In genomic region chr7:17058071-17058689, GRCm38 (mm10) we compare ENCODE assay signal across 8 mouse cellular contexts. TPM values are rescaled to one million over a fixed set of nuclear protein-coding genes. Genes with fewer than 3 reads are reported as not detected.
DNase-seq lines count a peak whose midpoint lies in the region; ATAC-seq lines count a peak whose summit lies in the region.

No protein-coding gene starts in this region.

- peaks cover 22% of the 10 kb centered on the region for H3K36me3 ChIP-seq in erythroblast, embryonic 14.5 days (ENCODE audit: control insufficient read depth)
- H3K36me3 ChIP-seq in embryonic facial prominence, embryonic 10.5 days (replicated peaks): peaks cover 10% of the 10 kb centered on the region; the same call in 1 of the 2 replicates
- H3K36me3 ChIP-seq in limb, embryonic 15.5 days: peaks cover 23% of the 10 kb centered on the region
- no peaks in the 10 kb centered on the region for H3K36me3 ChIP-seq in midbrain, embryonic 14.5 days (ENCODE audit: control insufficient read depth, insufficient read depth, low read length)
- H3K36me3 ChIP-seq in stomach, embryonic 14.5 days (ENCODE audit: control insufficient read depth, insufficient read depth, low read length): peaks cover 5% of the 10 kb centered on the region; the same call in 1 of the 2 replicates

- H3K9ac ChIP-seq in limb, embryonic 15.5 days: no peak overlapping the region; the same call in 1 of the 2 replicates
- H3K9ac ChIP-seq in midbrain, embryonic 14.5 days (replicated peaks; ENCODE audit: low read length): 0 out of 2 replicates have a peak overlapping the region, but pooled peaks have one; percentile 1
- no peak overlapping the region; the same call in 1 of the 2 replicates for H3K9ac ChIP-seq in stomach, embryonic 14.5 days (replicated peaks; ENCODE audit: low read depth, low read length)

- H3K4me1 ChIP-seq in erythroblast, embryonic 14.5 days (ENCODE audit: control insufficient read depth): peaks cover 98% of the 10 kb centered on the region
- H3K4me1 ChIP-seq in embryonic facial prominence, embryonic 10.5 days: peaks cover 71% of the 10 kb centered on the region
- H3K4me1 ChIP-seq in limb, embryonic 15.5 days: peaks cover 72% of the 10 kb centered on the region
- H3K4me1 ChIP-seq in midbrain, embryonic 14.5 days (ENCODE audit: control insufficient read depth, insufficient read depth, low read length): peaks cover 33% of the 10 kb centered on the region
- H3K4me1 ChIP-seq in stomach, embryonic 14.5 days (ENCODE audit: control insufficient read depth, insufficient read depth, low read length): peaks cover 50% of the 10 kb centered on the region

- peaks cover 5% of the 10 kb centered on the region for H3K9me3 ChIP-seq in erythroblast, embryonic 14.5 days (ENCODE audit: control insufficient read depth, low read length)
- peaks cover 2% of the 10 kb centered on the region; the same call in 1 of the 2 replicates for H3K9me3 ChIP-seq in embryonic facial prominence, embryonic 10.5 days
- H3K9me3 ChIP-seq in limb, embryonic 15.5 days: no peaks in the 10 kb centered on the region
- no peaks in the 10 kb centered on the region for H3K9me3 ChIP-seq in midbrain, embryonic 14.5 days (ENCODE audit: control insufficient read depth, low read length)
- no peaks in the 10 kb centered on the region for H3K9me3 ChIP-seq in stomach, embryonic 14.5 days (ENCODE audit: control insufficient read depth, low read depth, low read length)

- peak overlapping the region; percentile 84 for H3K27ac ChIP-seq in embryonic facial prominence, embryonic 10.5 days (replicated peaks)
- peak overlapping the region; percentile 95 for H3K27ac ChIP-seq in limb, embryonic 15.5 days
- H3K27ac ChIP-seq in midbrain, embryonic 14.5 days (replicated peaks; ENCODE audit: low read depth, low read length): peak overlapping the region; percentile 61
- peak overlapping the region; percentile 98 for H3K27ac ChIP-seq in stomach, embryonic 14.5 days (ENCODE audit: low read length)

- peaks cover 21% of the 10 kb centered on the region for H3K27me3 ChIP-seq in erythroblast, embryonic 14.5 days (ENCODE audit: control insufficient read depth)
- peaks cover 26% of the 10 kb centered on the region for H3K27me3 ChIP-seq in embryonic facial prominence, embryonic 10.5 days (replicated peaks; ENCODE audit: low read depth, poor library complexity, severe bottlenecking)
- H3K27me3 ChIP-seq in limb, embryonic 15.5 days: no peaks in the 10 kb centered on the region
- H3K27me3 ChIP-seq in midbrain, embryonic 14.5 days (ENCODE audit: control insufficient read depth, insufficient read depth, low read length): peaks cover 13% of the 10 kb centered on the region
- no peaks in the 10 kb centered on the region for H3K27me3 ChIP-seq in stomach, embryonic 14.5 days (ENCODE audit: control insufficient read depth, insufficient read depth, low read length)

- DNase-seq in embryonic facial prominence, embryonic 10.5 days (ENCODE audit: low spot score): peak; percentile 83
- DNase-seq in heart, adult 8-10 months (ENCODE audit: low spot score): peak; percentile 91
- peak; percentile 88 for DNase-seq in kidney, adult 18-20 months
- DNase-seq in midbrain, embryonic 14.5 days: peak; percentile 54

- peak overlapping the region; percentile 49 for H3K4me3 ChIP-seq in erythroblast, embryonic 14.5 days (replicated peaks)
- H3K4me3 ChIP-seq in embryonic facial prominence, embryonic 10.5 days: peak overlapping the region; percentile 45
- H3K4me3 ChIP-seq in limb, embryonic 15.5 days: peak overlapping the region; percentile 27
- no peak overlapping the region for H3K4me3 ChIP-seq in midbrain, embryonic 14.5 days (replicated peaks; ENCODE audit: low read depth, low read length)
- peak overlapping the region; percentile 16 for H3K4me3 ChIP-seq in stomach, embryonic 14.5 days (ENCODE audit: low read depth, low read length)

- H3K4me2 ChIP-seq in limb, embryonic 15.5 days: peak overlapping the region; percentile 66
- peak overlapping the region; percentile 3; the same call in 1 of the 2 replicates for H3K4me2 ChIP-seq in midbrain, embryonic 14.5 days (ENCODE audit: low read length)
- H3K4me2 ChIP-seq in stomach, embryonic 14.5 days (replicated peaks; ENCODE audit: low read depth, low read length): peak overlapping the region; percentile 80

- no peak for ATAC-seq in erythroblast, adult 5-6 weeks (replicated peaks; ENCODE audit: low FRiP score, poor library complexity, severe bottlenecking)
- peak; percentile 80 for ATAC-seq in limb, embryonic 15.5 days (ENCODE audit: insufficient number of reproducible peaks, low FRiP score, low TSS enrichment, low read depth)
- peak; percentile 13 for ATAC-seq in midbrain, embryonic 14.5 days (ENCODE audit: low FRiP score, low TSS enrichment)
- ATAC-seq in stomach, embryonic 14.5 days (ENCODE audit: insufficient number of reproducible peaks, insufficient read depth, low FRiP score, low read depth): peak; percentile 86

- 2% methylated on average over 16 of the region's 16 CpGs for WGBS in embryonic facial prominence, embryonic 10.5 days
- WGBS in limb, embryonic 15.5 days: 2% methylated on average over 16 of the region's 16 CpGs
- WGBS in midbrain, embryonic 14.5 days: 3% methylated on average over 16 of the region's 16 CpGs
- 2% methylated on average over 16 of the region's 16 CpGs for WGBS in stomach, embryonic 14.5 days

RNA-seq across cellular contexts. Expression of gene Hif3a, which starts 4.0 kb away (rescaled TPM):
- polyA plus RNA-seq in erythroblast, embryonic 14.5 days (2012): 7.8 and 8.0 TPM in 2 replicates
- 0.42 and 0.58 TPM in 2 replicates for total RNA-seq in erythroblast, adult 5-6 weeks (2015; ENCODE audit: low replicate concordance)
- 0.17 TPM in 1 of 2 replicates, not detected in the other for total RNA-seq in erythroblast, adult 5-6 weeks (2017; ENCODE audit: low replicate concordance)
- polyA plus RNA-seq in embryonic facial prominence, embryonic 10.5 days (2016; fragmentation: Nextera tagmentation; extraction: Ambion mirVana): 5.6 and 5.7 TPM in 2 replicates
- total RNA-seq in heart, adult 8-10 months (2022): 1 to 10 TPM in 2 of 4 experiments, under 1 TPM in 2; 0.80 to 3.1 (median 1.6) TPM
- 29.0 and 33.4 TPM in 2 replicates for polyA plus RNA-seq in limb, embryonic 15.5 days (2015; fragmentation: Nextera tagmentation; extraction: Ambion mirVana)
- polyA plus RNA-seq in midbrain, embryonic 14.5 days (2014; fragmentation: Nextera tagmentation; extraction: Ambion mirVana): 1.5 and 4.6 TPM in 2 replicates
- polyA plus RNA-seq in stomach, embryonic 14.5 days (2014; fragmentation: Nextera tagmentation; extraction: Ambion mirVana): 46.0 and 51.7 TPM in 2 replicates

RNA-seq across cellular contexts. Expression of gene Psg16, which starts 15.7 kb away (rescaled TPM):
- not detected in 2 replicates for polyA plus RNA-seq in erythroblast, embryonic 14.5 days (2012)
- not detected in 2 replicates for total RNA-seq in erythroblast, adult 5-6 weeks (2015; ENCODE audit: low replicate concordance)
- total RNA-seq in erythroblast, adult 5-6 weeks (2017; ENCODE audit: low replicate concordance): not detected in 2 replicates
- polyA plus RNA-seq in embryonic facial prominence, embryonic 10.5 days (2016; fragmentation: Nextera tagmentation; extraction: Ambion mirVana): 0.09 and 0.10 TPM in 2 replicates
- total RNA-seq in heart, adult 8-10 months (2022): under 1 TPM in 3 of 4 experiments, not detected in 1; 0.09 to 0.22 (median 0.14) TPM
- 0.17 and 0.20 TPM in 2 replicates for polyA plus RNA-seq in limb, embryonic 15.5 days (2015; fragmentation: Nextera tagmentation; extraction: Ambion mirVana)
- polyA plus RNA-seq in midbrain, embryonic 14.5 days (2014; fragmentation: Nextera tagmentation; extraction: Ambion mirVana): 4.3 and 4.9 TPM in 2 replicates
- 0.10 and 0.24 TPM in 2 replicates for polyA plus RNA-seq in stomach, embryonic 14.5 days (2014; fragmentation: Nextera tagmentation; extraction: Ambion mirVana)

RNA-seq across cellular contexts. Expression of gene Ppp5c, which starts 30.5 kb away (rescaled TPM):
- 7.3 and 7.7 TPM in 2 replicates for polyA plus RNA-seq in erythroblast, embryonic 14.5 days (2012)
- 14.0 and 21.3 TPM in 2 replicates for total RNA-seq in erythroblast, adult 5-6 weeks (2015; ENCODE audit: low replicate concordance)
- total RNA-seq in erythroblast, adult 5-6 weeks (2017; ENCODE audit: low replicate concordance): 10.6 and 18.9 TPM in 2 replicates
- polyA plus RNA-seq in embryonic facial prominence, embryonic 10.5 days (2016; fragmentation: Nextera tagmentation; extraction: Ambion mirVana): 138 and 146 TPM in 2 replicates
- total RNA-seq in heart, adult 8-10 months (2022): 100 to 1,000 TPM in 2 of 4 experiments, 10 to 100 TPM in 2; 95.4 to 106 (median 99.0) TPM
- 101 and 115 TPM in 2 replicates for polyA plus RNA-seq in limb, embryonic 15.5 days (2015; fragmentation: Nextera tagmentation; extraction: Ambion mirVana)
- 112 and 118 TPM in 2 replicates for polyA plus RNA-seq in midbrain, embryonic 14.5 days (2014; fragmentation: Nextera tagmentation; extraction: Ambion mirVana)
- 93.6 and 94.4 TPM in 2 replicates for polyA plus RNA-seq in stomach, embryonic 14.5 days (2014; fragmentation: Nextera tagmentation; extraction: Ambion mirVana)

Comparison
In these comparisons a context has a peak if more than half of its experiments do, and no peak if none do; other contexts are left out.
1. H3K4me2 ChIP-seq: peak in every context shown above with its lines; median percentile 80 in stomach, embryonic 14.5 days; 66 in limb, embryonic 15.5 days; 3 in midbrain, embryonic 14.5 days.
2. RNA of gene Ppp5c, which starts 30.5 kb away (polyA plus RNA-seq): 138 to 146 TPM in embryonic facial prominence, embryonic 10.5 days, 112 to 118 TPM in midbrain, embryonic 14.5 days, 101 to 115 TPM in limb, embryonic 15.5 days and 93.6 to 94.4 TPM in stomach, embryonic 14.5 days; 7.3 to 7.7 TPM in erythroblast, embryonic 14.5 days; every median in the first group is over 10 times any median in the second.
3. Peak in every context shown above with its lines, with median percentiles within 50 percentile points of each other: DNase-seq and H3K27ac ChIP-seq.